Mouse (Mus musculus): ENCODE results near the gene Plin1.
A peak's percentile ranks its signal among the peaks of the same experiment; 100 is the strongest.

Plin1 gene

DNA sequence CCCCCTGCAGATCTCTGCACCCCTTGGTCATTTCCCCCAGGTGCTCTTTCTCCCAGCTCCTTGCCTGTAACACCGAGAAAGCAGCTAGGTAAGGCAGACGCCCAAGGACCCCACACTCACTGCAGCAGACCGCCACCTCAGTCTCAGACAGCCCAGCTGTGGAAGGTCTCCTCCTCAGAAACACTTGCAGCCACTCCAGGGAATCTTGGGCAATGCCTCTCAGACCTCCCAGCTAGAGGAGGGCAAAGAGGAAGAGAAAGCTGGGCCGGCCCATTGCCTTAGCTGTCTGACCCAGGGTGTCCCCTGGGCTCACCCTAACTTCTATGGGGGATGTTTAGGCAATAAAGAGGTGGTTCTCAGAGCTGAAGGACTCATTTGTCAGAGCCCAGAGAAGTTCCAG is at the start of gene Plin1:
Plin1 (minus strand) TSS at position 282 of the 400 bp plus-strand sequence.
- no peak for DNase-seq (ENCODE audit: low read depth, low spot score)

GRCm38 (mm10) chr7:79782516-79782855 is 49.8 kb upstream of the Plin1 start:
- no peak for DNase-seq (ENCODE audit: low read depth, low spot score)

DNA sequence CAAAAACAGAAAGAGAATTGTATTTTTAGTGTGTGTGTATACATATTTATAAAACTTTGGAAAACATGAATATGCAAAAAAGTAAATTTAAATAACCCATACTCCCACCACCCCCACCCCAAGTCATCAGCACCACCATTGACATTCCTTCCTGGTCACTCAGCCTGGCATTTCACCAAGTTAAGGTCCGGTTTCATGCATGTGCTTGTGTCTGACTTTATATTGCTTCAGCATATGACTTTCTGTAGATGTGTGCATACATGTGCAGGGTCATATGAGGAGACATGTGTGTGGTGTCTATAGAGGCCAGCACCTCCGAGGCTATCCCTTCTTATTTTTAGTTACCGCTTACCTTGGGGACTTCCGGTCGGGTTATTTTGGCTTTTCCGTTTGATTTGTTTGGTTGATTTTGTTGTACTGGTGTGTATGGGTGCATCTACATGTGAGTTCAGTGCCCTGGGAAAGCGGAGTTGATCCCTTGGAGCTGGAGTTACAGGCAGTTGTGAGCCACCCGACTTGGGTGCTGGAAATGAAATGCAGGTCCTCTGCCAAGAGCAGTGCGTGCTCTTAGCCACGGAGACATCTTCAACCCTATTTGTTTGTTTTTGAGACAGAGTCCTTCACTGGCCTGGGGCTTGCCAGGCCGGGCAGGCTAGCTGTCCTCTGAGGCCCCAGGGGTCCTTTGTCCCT is 49.3 kb upstream of the Plin1 start:
- DNase-seq (ENCODE audit: low read depth, low spot score) = no peak

GRCm38 (mm10) chr7:79780647-79781626 is 48.2 kb upstream of the Plin1 start:
- DNase-seq (ENCODE audit: low read depth, low spot score) = peak; percentile 77

DNA sequence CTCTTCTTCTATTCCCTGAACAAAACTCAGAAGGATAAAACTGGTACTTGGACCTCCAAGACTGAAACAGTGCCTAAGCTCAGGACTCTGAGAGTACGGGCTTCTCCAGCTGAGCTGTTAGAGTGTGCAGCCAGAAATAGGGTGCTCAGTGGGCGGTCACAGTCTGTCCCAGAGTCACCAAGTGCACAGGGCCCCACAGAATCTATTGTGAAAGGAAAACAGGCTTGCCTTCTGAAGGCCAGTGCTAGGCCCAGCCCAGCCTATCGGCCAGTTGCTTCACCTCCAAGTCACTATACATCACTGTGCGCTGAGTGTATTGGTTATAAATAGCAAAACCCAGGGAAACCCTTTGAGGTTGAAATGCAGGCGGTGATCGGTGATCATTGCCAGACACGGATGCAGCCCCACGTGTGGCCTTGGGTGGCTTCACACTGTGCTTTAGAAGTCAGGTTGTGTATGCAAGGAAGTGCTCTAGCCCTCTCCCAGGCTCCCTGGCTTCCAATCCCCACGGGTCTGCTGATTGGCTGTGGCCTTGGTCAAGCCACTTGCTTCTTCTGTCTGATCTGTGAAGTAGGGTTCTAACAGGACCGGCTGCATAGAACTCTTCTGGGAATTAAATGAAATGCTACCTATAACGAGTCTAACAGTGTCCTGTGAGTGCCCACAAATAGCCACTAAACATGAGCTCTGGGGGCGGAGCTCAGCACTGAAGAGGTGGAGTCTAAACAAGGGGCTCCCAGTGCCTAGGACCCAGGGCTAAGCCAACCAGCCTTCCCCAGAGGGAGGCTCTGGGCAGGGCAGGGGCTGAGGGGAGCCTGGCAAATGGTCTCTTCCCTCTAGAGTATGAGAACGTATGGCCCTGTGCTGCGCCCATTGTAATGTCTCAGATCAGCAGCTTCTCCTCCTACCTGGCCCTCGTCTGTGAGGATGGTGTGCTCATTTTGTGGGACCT is 39.1 kb upstream of the Plin1 start:
- peak; percentile 76 for DNase-seq (ENCODE audit: low read depth, low spot score)

- no peak for DNase-seq (ENCODE audit: low read depth, low spot score)
These were observed 37.0 kb upstream of the Plin1 start for GRCm38 (mm10) chr7:79769664-79770063.

DNA sequence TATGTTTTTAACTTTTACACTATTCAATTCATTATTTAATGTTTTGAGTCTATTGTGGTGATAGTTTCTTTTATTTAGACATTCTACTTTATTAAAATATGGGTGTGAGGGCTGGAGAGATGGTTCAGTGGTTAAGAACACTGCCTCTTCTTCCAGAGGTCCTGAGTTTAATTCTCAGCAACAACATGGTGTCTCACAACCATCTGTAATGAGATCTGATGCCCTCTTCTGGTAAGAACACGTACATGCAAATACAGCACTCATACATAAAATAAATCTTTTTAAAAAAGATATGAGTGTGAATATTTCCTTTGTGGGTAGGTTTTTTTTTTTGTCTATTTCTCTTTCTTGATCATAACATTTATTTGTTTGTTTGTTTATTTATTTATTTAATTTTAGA is 33.3 kb upstream of the Plin1 start:
- DNase-seq (ENCODE audit: low read depth, low spot score) = no peak

DNA sequence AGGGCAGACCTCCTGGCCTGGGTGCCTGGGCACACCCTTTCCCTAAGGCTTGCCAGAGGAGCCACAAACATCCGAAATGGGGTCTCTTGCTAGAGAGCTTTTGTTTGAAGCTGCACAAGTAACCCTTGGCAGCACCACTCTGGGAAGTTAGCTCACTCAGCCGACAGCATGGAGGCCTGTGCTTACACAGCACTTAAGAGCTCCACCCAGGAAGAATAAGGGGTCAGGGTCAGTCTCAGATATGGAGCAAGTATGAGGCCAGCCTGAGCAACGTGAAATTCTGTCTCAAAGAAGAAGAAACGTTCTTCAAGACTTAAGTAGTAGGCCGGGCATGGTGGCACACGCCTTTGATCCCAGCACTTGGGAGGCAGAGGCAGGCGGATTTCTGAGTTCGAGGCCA is 29.4 kb upstream of the Plin1 start:
- no peak for DNase-seq (ENCODE audit: low read depth, low spot score)

GRCm38 (mm10) chr7:79761124-79761876 is 28.6 kb upstream of the Plin1 start:
- DNase-seq (ENCODE audit: low read depth, low spot score) = no peak

- no peak for DNase-seq (ENCODE audit: low read depth, low spot score)
These were observed 27.1 kb upstream of the Plin1 start for GRCm38 (mm10) chr7:79759766-79760165.

DNA sequence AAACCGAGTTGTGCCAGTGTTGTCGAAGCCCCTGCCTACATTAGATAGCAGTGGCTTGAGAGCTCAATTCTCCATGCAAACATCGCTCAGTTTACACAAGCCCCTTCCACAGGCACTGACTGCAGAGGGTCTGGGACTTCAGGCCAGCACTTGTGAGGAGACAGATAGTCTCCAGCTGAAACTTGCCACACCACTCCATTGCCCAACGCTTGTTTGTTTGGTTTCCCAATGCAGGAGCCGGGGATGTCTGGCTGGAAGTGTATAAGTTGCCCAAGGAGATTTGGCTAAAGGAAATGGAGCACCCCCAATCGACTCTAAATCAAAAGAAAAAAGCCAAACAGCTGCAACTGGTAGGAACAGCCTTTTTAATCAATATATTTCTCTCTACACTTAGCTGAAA is 25.5 kb upstream of the Plin1 start:
- no peak for DNase-seq (ENCODE audit: low read depth, low spot score)

DNA sequence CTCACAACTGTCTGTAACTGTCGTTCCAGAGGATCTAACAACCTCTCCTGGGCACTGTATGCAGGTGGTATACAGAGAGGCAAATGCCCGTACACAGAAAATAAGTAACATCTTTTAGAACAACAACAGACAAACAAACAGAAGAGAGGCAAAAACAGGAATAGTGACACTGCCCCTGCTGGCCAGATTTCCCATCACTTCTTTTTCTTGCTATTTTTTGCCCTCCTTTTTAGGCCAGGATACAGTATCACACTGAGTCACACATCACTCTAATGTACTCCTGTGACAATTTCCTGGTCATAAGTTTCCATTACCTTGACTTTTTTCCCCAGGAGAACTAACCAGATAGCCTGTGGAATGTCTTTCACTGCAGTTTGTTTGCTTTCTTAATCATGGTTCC is 23.6 kb upstream of the Plin1 start:
- DNase-seq (ENCODE audit: low read depth, low spot score) = no peak

GRCm38 (mm10) chr7:79749511-79749910 is 16.8 kb upstream of the Plin1 start:
- DNase-seq (ENCODE audit: low read depth, low spot score) = no peak

DNA sequence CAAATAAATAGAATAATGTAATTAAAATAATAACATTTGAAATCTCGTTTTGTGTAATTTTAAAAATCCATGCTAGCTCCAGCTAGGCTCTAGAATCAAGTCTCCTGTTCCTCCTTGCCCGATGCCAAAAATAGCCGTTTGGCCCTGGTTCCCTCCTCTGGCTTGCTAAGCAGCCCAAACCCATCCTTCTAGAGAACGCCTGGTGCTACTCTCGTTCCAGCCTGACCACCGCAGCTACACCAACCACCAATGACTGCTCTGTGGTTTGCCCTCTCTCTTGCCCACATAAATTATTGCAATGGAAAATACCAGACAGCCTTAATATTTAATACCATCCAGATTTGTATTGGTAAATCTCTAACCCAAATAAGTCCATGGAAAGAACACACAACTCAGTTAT is 15.0 kb upstream of the Plin1 start:
- DNase-seq (ENCODE audit: low read depth, low spot score) = no peak

- no peak for DNase-seq (ENCODE audit: low read depth, low spot score)
These were observed 11.9 kb upstream of the Plin1 start for GRCm38 (mm10) chr7:79744585-79744984.

DNA sequence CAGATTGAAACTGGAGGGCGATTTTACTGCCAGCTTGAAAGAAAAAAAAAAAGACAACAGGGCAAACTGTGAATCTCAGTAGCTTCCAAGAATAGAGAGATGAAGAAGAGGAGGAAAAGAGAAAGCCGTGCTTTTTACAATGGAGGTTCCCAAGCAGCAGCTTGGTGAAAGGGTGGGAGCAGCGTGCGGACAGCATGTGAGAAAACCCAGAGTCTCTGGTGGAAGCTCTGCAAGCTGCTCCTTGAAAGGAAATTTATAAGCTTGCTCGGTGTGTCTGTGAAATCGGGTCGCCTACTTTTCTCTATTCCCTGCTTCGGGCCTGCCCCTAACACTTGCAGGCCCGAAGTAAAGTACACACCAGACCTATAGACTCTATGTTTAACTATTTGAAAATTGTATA is 11.3 kb upstream of the Plin1 start:
- DNase-seq (ENCODE audit: low read depth, low spot score) = peak; percentile 29

- peak; percentile 91 for DNase-seq (ENCODE audit: low read depth, low spot score)
These were observed 10.2 kb upstream of the Plin1 start, which contains the start of the genes Pex11a and Wdr93 for GRCm38 (mm10) chr7:79742659-79743536. Gene Pex11a (minus strand): TSS chr7:79743131. Gene Wdr93 (plus strand): TSS chr7:79743163.

GRCm38 (mm10) chr7:79742277-79742658 is 9.6 kb upstream of the Plin1 start:
- DNase-seq (ENCODE audit: low read depth, low spot score) = no peak

DNA sequence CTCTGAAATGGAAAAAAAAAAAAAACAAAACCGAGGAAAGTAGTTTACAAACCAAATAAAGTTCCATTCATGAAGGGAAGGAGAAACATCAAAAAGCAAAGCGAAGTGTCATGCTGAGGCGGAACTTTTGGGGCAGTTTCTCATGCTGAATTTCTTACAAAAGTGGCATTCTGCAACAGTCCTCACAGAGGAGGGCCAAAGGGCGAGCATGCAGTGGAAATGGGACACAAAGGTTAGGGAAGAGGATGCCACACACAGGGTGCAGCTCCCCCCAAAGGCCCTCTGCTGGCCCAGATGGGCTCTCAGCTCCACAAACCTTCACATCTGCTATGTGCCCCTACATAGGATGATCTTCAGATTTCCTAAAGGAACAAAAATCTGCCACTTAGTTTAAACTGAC is 7.6 kb upstream of the Plin1 start:
- no peak for DNase-seq (ENCODE audit: low read depth, low spot score)

- DNase-seq (ENCODE audit: low read depth, low spot score) = no peak
These were observed 6.2 kb upstream of the Plin1 start for GRCm38 (mm10) chr7:79738913-79739312.

Data from brain, adult 2 months (tissue).